Mouse (Mus musculus) limb, embryonic 14.5 days (tissue): ENCODE measurements around the gene Serpina3a. TPM values are rescaled to one million over a fixed set of nuclear protein-coding genes. Genes with fewer than 3 reads are reported as not detected.

Experiments used
- ATAC-seq: fragments of 200-750 bp; cut with Nextera tagmentation; 2 replicates; pipeline ENCODE4 v1.8.0; 2017; ENCODE audit warnings: low read depth, moderate number of reproducible peaks, moderate TSS enrichment; ENCODE audit not compliant: low FRiP score
- DNase-seq: peaks from one replicate; pipeline ENCODE4 v3.0.0-alpha.2; 2015; ENCODE audit warnings: low spot score
- H3K27ac ChIP-seq: fragments of 300-500 bp; sonication (generic); replicated peaks from 2 replicates; pipeline ENCODE4 v1.5.1; 2014; ENCODE audit warnings: low read depth, mild to moderate bottlenecking, low read length, moderate library complexity, mixed read lengths
- H3K27me3 ChIP-seq: fragments of 300-500 bp; sonication (generic); 2 replicates; pipeline ENCODE4 v1.6.1; 2014; ENCODE audit warnings: low read length, mixed read lengths; ENCODE audit not compliant: control insufficient read depth, insufficient read depth
- H3K36me3 ChIP-seq: fragments of 300-500 bp; sonication (generic); 2 replicates; pipeline ENCODE4 v1.6.1; 2014; ENCODE audit warnings: mild to moderate bottlenecking, low read length, moderate library complexity, mixed read lengths; ENCODE audit not compliant: control insufficient read depth, insufficient read depth
- H3K4me1 ChIP-seq: fragments of 300-500 bp; sonication (generic); 2 replicates; pipeline ENCODE4 v1.6.1; 2014; ENCODE audit warnings: antibody characterized with exemption, low read length, mixed read lengths; ENCODE audit not compliant: control insufficient read depth, insufficient read depth
- H3K4me2 ChIP-seq: fragments of 300-500 bp; sonication (generic); replicated peaks from 2 replicates; pipeline ENCODE4 v1.6.1; 2014; ENCODE audit warnings: low read depth, mild to moderate bottlenecking, low read length, moderate library complexity; ENCODE audit not compliant: severe bottlenecking
- H3K4me3 ChIP-seq: fragments of 300-500 bp; sonication (generic); replicated peaks from 2 replicates; pipeline ENCODE4 v1.5.1; 2014; ENCODE audit warnings: low read length
- H3K9ac ChIP-seq: fragments of 300-500 bp; sonication (generic); 2 replicates; pipeline ENCODE4 v1.6.1; 2014; ENCODE audit warnings: mild to moderate bottlenecking, low read depth, low read length, moderate library complexity; ENCODE audit not compliant: severe bottlenecking
- H3K9me3 ChIP-seq: fragments of 300-500 bp; sonication (generic); 2 replicates; pipeline ENCODE4 v1.6.1; 2016; ENCODE audit warnings: low read length; ENCODE audit not compliant: control insufficient read depth
- POLR2A ChIP-seq: fragments of 200-500 bp; IDR thresholded peaks from 2 replicates; pipeline ENCODE4 v1.8.0; 2012; ENCODE audit warnings: inconsistent platforms, mild to moderate bottlenecking, moderate library complexity, borderline replicate concordance; ENCODE audit not compliant: insufficient read depth, insufficient read length; ENCODE audit errors: extremely low read depth
- WGBS: fragments of 180-500 bp; shearing (Covaris S2); extraction: QIAGEN DNeasy Blood & Tissue Kit; methylation state at CpG from one replicate; pipeline ENCODE4 v1.1.7; 2014; 5-methylcytosine and 5-hydroxymethylcytosine counted together
- polyA plus RNA-seq, 2 experiments: library from polyadenylated mRNA; depleted of rRNA in 1 of 2; stranded (reverse) in 1 of 2; unstranded in 1 of 2; fragments of >200 nt; fragmentation: Nextera tagmentation in 1 of 2; extraction: Ambion mirVana in 1 of 2; gene quantifications; 2 replicates each; pipeline versions ENCODE4 v1.2.1 to v1.2.3; 2012 to 2014

Serpina3a gene
- polyA plus RNA-seq, 2 experiments = not detected

GRCm38 (mm10) chr12:104125021-104125560 is 12.6 kb downstream of the Serpina3a start:
- Histone ChIP-seq H3K4me3 (no peak overlapping the region), H3K4me2 (no peak overlapping the region), H3K27me3 (no peaks in the 10 kb centered on the region), H3K9me3 (no peaks in the 10 kb centered on the region), H3K27ac (no peak overlapping the region), H3K4me1 (no peaks in the 10 kb centered on the region), H3K9ac (no peak overlapping the region), H3K36me3 (no peaks in the 10 kb centered on the region)
- DNase-seq (no peak), ATAC-seq (no peak)
- WGBS = 82% methylated on average over 5 of the region's 5 CpGs
- TF ChIP-seq POLR2A = no peak

DNA sequence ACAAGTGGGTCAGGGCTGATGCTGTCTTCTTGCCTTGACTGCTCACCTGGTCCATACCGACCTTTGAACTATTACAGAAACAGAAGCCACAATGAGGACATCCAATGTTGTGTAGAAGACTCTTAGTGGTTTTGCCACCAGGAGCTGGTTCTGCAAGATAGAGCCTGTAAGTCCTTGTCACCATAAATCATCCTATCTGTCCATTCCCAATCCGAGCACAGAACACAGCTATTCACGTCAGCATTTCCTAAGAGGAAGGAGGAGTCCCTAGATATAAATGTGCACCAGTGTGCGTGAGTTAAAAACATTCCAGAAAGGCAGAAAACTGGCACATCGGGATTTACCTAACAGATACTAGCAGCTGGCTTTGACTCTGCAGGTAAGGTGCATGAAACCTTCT is 15.2 kb downstream of the Serpina3a start, which contains the start of gene Serpina3b:
Gene Serpina3b (plus strand): TSS at position 301 of the 400 bp plus-strand sequence.
- Histone ChIP-seq H3K4me2 (no peak within 1 kb of the TSS), H3K4me3 (no peak within 1 kb of the TSS), H3K27ac (no peak within 1 kb of the TSS), H3K9me3 (no peaks in the 10 kb centered on the region), H3K9ac (no peak within 1 kb of the TSS), H3K4me1 (no peaks in the 10 kb centered on the region), H3K36me3 (no peaks in the 10 kb centered on the region), H3K27me3 (no peaks in the 10 kb centered on the region)
- DNase-seq = no peak
- 72% methylated on average over 5 of the region's 5 CpGs for WGBS
- no peak for TF ChIP-seq POLR2A
- ATAC-seq = no peak

DNA sequence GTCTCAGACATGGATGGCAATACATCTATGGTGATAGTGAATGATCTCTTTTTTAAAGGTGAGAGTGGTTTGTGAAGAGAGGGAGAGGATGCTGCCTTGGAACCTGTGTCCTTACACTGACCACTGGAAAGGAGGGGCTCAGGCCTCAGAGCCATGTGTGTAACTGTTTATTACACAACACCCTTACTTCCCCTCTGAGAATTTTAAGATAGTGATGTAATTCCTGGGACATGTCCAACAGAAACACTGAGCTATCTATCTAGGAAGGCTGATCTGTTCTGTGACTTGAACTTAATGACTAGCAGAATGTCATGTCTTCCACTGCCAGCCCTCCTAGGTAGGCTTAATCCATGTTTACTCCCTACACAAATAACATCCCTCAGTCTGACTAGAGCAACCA is 18.5 kb downstream of the Serpina3a start:
- Histone ChIP-seq H3K36me3 (no peaks in the 10 kb centered on the region), H3K27me3 (no peaks in the 10 kb centered on the region), H3K4me1 (no peaks in the 10 kb centered on the region), H3K9me3 (no peaks in the 10 kb centered on the region), H3K27ac (no peak overlapping the region), H3K4me3 (no peak overlapping the region), H3K9ac (no peak overlapping the region), H3K4me2 (no peak overlapping the region)
- TF ChIP-seq POLR2A = no peak
- no peak for DNase-seq
- no peak for ATAC-seq

GRCm38 (mm10) chr12:104138216-104138615 is 25.7 kb downstream of the Serpina3a start:
- no peak overlapping the region for H3K9ac ChIP-seq
- no peaks in the 10 kb centered on the region for H3K27me3 ChIP-seq
- H3K4me1 ChIP-seq = no peaks in the 10 kb centered on the region
- no peak overlapping the region for H3K27ac ChIP-seq
- 80% methylated on average over 2 of the region's 2 CpGs for WGBS
- no peaks in the 10 kb centered on the region for H3K9me3 ChIP-seq
- no peaks in the 10 kb centered on the region for H3K36me3 ChIP-seq
- ATAC-seq (no peak), DNase-seq (no peak)
- TF ChIP-seq POLR2A = no peak
- no peak overlapping the region for H3K4me2 ChIP-seq
- no peak overlapping the region for H3K4me3 ChIP-seq

DNA sequence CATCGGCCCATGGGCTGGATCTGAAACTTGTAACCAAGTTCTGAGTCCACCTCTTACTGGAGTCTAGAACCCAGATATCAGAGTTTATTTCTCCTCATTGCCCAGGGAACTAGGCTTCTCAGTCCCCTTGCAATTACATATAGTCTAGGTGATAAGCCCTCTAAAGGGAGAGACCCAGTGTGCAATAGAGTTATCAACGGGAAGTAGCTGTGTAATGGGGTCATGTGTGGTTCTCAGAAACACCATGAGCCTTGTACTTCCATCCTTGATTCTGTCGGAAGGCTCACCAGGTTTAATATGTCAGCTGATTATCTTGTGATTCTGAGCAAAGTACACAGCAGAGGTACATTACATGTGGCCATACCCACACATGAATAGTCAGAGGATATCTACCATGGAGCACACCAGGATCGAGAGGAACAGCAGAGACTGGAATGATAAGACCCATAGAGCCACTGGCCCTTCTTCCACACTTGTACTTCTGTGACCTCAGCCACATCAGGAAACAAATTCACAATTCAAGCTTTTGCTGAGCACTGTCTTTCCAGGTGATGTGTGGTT is 28.1 kb downstream of the Serpina3a start:
- H3K36me3 ChIP-seq = no peaks in the 10 kb centered on the region
- 94% methylated on average over 4 of the region's 4 CpGs for WGBS
- no peak overlapping the region for H3K9ac ChIP-seq
- no peak overlapping the region for H3K4me2 ChIP-seq
- H3K27me3 ChIP-seq = no peaks in the 10 kb centered on the region
- no peak for ATAC-seq
- no peak for TF ChIP-seq POLR2A
- H3K4me1 ChIP-seq = no peaks in the 10 kb centered on the region
- no peaks in the 10 kb centered on the region for H3K9me3 ChIP-seq
- H3K27ac ChIP-seq = no peak overlapping the region
- H3K4me3 ChIP-seq = no peak overlapping the region
- no peak for DNase-seq

- Histone ChIP-seq H3K27me3 (no peaks in the 10 kb centered on the region), H3K9ac (no peak overlapping the region), H3K36me3 (no peaks in the 10 kb centered on the region), H3K4me2 (no peak overlapping the region), H3K4me3 (no peak overlapping the region), H3K4me1 (no peaks in the 10 kb centered on the region), H3K27ac (no peak overlapping the region), H3K9me3 (no peaks in the 10 kb centered on the region)
- no peak for DNase-seq
- WGBS = 72% methylated on average over 1 of the region's 1 CpGs
- TF ChIP-seq POLR2A = no peak
- ATAC-seq = no peak
Measured at GRCm38 (mm10) chr12:104141506-104141905, 29.0 kb downstream of the Serpina3a start.
